Mouse (Mus musculus): ENCODE data around the gene Mex3a. TPM values are rescaled to one million over a fixed set of nuclear protein-coding genes. Genes with fewer than 3 reads are reported as not detected.
A peak's percentile ranks its signal among the peaks of the same experiment; 100 is the strongest.

Gene Mex3a
- polyA plus RNA-seq, 1 experiment from 2014 or later: 51.9 TPM

GRCm38 (mm10) chr3:88535527-88535926 is 3.3 kb downstream of the Mex3a start:
- Histone ChIP-seq H3K9ac (ENCODE audit: low read depth, low read length) (peak overlapping the region; percentile 99), H3K4me3 (ENCODE audit: low read depth, low read length) (peak overlapping the region; percentile 94), H3K36me3 (ENCODE audit: control insufficient read depth, insufficient read depth, low read length) (peaks cover 15% of the 10 kb centered on the region), H3K27ac (ENCODE audit: low read depth, low read length) (0 out of 2 replicates have a peak overlapping the region, but pooled peaks have one; percentile 24), H3K4me1 (replicated peaks; ENCODE audit: control insufficient read depth, insufficient read depth, low read length) (peaks cover 38% of the 10 kb centered on the region), H3K27me3 (ENCODE audit: control insufficient read depth, insufficient read depth, low read length) (no peaks in the 10 kb centered on the region), H3K9me3 (ENCODE audit: control insufficient read depth, low read length) (no peaks in the 10 kb centered on the region), H3K4me2 (replicated peaks; ENCODE audit: low read depth, low read length) (peak overlapping the region; percentile 93)
- WGBS: 40% methylated on average over 4 of the region's 4 CpGs
- ATAC-seq (ENCODE audit: low FRiP score) (no peak), DNase-seq (ENCODE audit: low spot score) (peak; percentile 23)

- H3K27ac ChIP-seq (ENCODE audit: low read depth, low read length): peak overlapping the region; percentile 52; the same call in 1 of the 2 replicates
- peak overlapping the region; percentile 51 for H3K9ac ChIP-seq (ENCODE audit: low read depth, low read length)
- DNase-seq (ENCODE audit: low spot score) (peak; percentile 76), ATAC-seq (ENCODE audit: low FRiP score) (no peak)
- peak overlapping the region; percentile 94 for H3K4me3 ChIP-seq (ENCODE audit: low read depth, low read length)
- WGBS: 7% methylated on average over 58 of the region's 64 CpGs
- H3K9me3 ChIP-seq (ENCODE audit: control insufficient read depth, low read length): no peaks in the 10 kb centered on the region
- peaks cover 38% of the 10 kb centered on the region for H3K4me1 ChIP-seq (replicated peaks; ENCODE audit: control insufficient read depth, insufficient read depth, low read length)
- no peaks in the 10 kb centered on the region for H3K27me3 ChIP-seq (ENCODE audit: control insufficient read depth, insufficient read depth, low read length)
- H3K4me2 ChIP-seq (replicated peaks; ENCODE audit: low read depth, low read length): peak overlapping the region; percentile 93
- peaks cover 15% of the 10 kb centered on the region for H3K36me3 ChIP-seq (ENCODE audit: control insufficient read depth, insufficient read depth, low read length)
Observed at GRCm38 (mm10) chr3:88536103-88536930, 4.1 kb downstream of the Mex3a start.

DNA sequence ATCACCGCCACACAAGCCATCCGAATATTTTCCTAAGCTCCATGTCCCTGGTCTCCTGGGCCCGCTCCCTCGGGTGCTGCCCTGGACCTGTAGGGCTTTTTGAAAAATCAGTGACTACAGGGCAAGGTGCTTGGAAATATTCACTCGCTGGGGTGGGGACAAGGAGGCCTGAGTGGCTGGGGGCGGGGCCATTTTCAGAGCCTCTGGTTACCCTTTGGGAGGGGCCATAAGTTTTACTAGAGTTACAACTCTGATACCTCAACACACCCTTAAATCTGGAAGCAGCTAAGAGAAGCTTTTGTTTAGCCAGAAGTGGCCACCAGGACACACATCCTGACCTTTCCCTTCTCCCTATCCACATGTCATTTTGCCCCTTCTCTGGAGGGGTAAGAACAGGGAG is 5.0 kb downstream of the Mex3a start:
- no peak overlapping the region for H3K9ac ChIP-seq (ENCODE audit: low read depth, low read length)
- H3K4me2 ChIP-seq (replicated peaks; ENCODE audit: low read depth, low read length): peak overlapping the region; percentile 93
- H3K27me3 ChIP-seq (ENCODE audit: control insufficient read depth, insufficient read depth, low read length): no peaks in the 10 kb centered on the region
- DNase-seq (ENCODE audit: low spot score) (no peak), ATAC-seq (ENCODE audit: low FRiP score) (no peak)
- no peak overlapping the region for H3K27ac ChIP-seq (ENCODE audit: low read depth, low read length)
- peaks cover 15% of the 10 kb centered on the region for H3K36me3 ChIP-seq (ENCODE audit: control insufficient read depth, insufficient read depth, low read length)
- no peak overlapping the region for H3K4me3 ChIP-seq (ENCODE audit: low read depth, low read length)
- 70% methylated on average over 6 of the region's 6 CpGs for WGBS
- no peaks in the 10 kb centered on the region for H3K9me3 ChIP-seq (ENCODE audit: control insufficient read depth, low read length)
- peaks cover 38% of the 10 kb centered on the region for H3K4me1 ChIP-seq (replicated peaks; ENCODE audit: control insufficient read depth, insufficient read depth, low read length)

DNA sequence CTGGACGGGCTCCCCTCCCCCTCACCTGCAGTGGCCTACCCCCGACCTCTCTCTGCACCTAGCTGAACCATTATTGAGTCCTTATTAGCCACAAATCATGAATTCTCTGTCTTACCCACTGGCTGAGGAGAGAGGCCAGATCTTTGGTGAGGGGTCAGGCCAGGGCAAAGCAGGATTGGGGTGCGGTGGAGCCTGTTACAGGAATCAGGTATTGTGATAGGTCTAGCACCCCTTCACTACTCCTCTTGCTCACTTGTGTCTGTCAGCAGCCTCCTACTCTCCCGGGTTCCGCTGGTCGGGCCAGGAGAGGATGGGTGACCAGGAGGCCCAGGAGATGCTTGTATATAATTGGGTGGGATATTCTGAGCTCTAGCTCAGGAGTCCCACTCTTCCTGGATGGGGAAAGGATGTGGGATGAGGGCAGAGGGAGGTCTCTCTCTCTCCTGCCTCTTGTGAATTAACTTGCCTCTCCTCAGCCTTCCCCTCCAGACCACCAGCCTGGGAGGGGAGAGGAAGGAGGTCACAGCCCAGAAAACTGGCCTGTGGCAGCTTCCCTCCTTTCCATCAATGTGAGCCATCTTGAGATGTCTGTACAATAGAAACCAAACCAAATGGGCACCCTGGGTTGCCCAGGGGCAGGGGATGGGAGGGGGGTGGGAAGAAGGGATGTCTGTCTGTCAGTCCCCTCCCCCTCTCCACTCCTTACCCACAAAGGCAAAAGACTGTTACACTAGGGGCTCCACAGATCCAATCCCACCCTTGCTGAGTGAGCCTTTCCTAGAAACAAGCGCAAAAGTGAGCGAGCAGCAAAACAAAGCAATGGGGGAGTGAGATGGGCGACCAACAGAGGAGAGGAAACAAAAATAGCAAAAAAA is 6.3 kb downstream of the Mex3a start:
- Histone ChIP-seq H3K9ac (ENCODE audit: low read depth, low read length) (peak overlapping the region; percentile 37; the same call in 1 of the 2 replicates), H3K27me3 (ENCODE audit: control insufficient read depth, insufficient read depth, low read length) (no peaks in the 10 kb centered on the region), H3K36me3 (ENCODE audit: control insufficient read depth, insufficient read depth, low read length) (peaks cover 15% of the 10 kb centered on the region), H3K4me2 (replicated peaks; ENCODE audit: low read depth, low read length) (peak overlapping the region; percentile 24; the same call in 1 of the 2 replicates), H3K27ac (ENCODE audit: low read depth, low read length) (peak overlapping the region; percentile 31; the same call in 1 of the 2 replicates), H3K9me3 (ENCODE audit: control insufficient read depth, low read length) (no peaks in the 10 kb centered on the region), H3K4me1 (replicated peaks; ENCODE audit: control insufficient read depth, insufficient read depth, low read length) (peaks cover 38% of the 10 kb centered on the region), H3K4me3 (ENCODE audit: low read depth, low read length) (peak overlapping the region; percentile 15; the same call in 1 of the 2 replicates)
- DNase-seq (ENCODE audit: low spot score) (peak; percentile 54), ATAC-seq (ENCODE audit: low FRiP score) (0 out of 2 replicates have a peak, but pooled peaks have one; percentile 7)
- WGBS: 24% methylated on average over 9 of the region's 9 CpGs

GRCm38 (mm10) chr3:88539397-88539796 is 7.2 kb downstream of the Mex3a start:
- Histone ChIP-seq H3K27me3 (ENCODE audit: control insufficient read depth, insufficient read depth, low read length) (no peaks in the 10 kb centered on the region), H3K36me3 (ENCODE audit: control insufficient read depth, insufficient read depth, low read length) (peaks cover 15% of the 10 kb centered on the region), H3K4me3 (ENCODE audit: low read depth, low read length) (no peak overlapping the region), H3K27ac (ENCODE audit: low read depth, low read length) (no peak overlapping the region), H3K4me2 (replicated peaks; ENCODE audit: low read depth, low read length) (no peak overlapping the region), H3K9me3 (ENCODE audit: control insufficient read depth, low read length) (no peaks in the 10 kb centered on the region), H3K9ac (ENCODE audit: low read depth, low read length) (no peak overlapping the region), H3K4me1 (replicated peaks; ENCODE audit: control insufficient read depth, insufficient read depth, low read length) (peaks cover 38% of the 10 kb centered on the region)
- WGBS: 13% methylated on average over 3 of the region's 3 CpGs
- DNase-seq (ENCODE audit: low spot score): peak; percentile 69
- no peak for ATAC-seq (ENCODE audit: low FRiP score)

GRCm38 (mm10) chr3:88540085-88540484 is 7.9 kb downstream of the Mex3a start:
- peaks cover 15% of the 10 kb centered on the region for H3K36me3 ChIP-seq (ENCODE audit: control insufficient read depth, insufficient read depth, low read length)
- no peak overlapping the region for H3K4me2 ChIP-seq (replicated peaks; ENCODE audit: low read depth, low read length)
- ATAC-seq (ENCODE audit: low FRiP score) (no peak), DNase-seq (ENCODE audit: low spot score) (peak; percentile 23)
- no peak overlapping the region for H3K4me3 ChIP-seq (ENCODE audit: low read depth, low read length)
- WGBS: 62% methylated on average over 5 of the region's 5 CpGs
- peaks cover 31% of the 10 kb centered on the region for H3K4me1 ChIP-seq (replicated peaks; ENCODE audit: control insufficient read depth, insufficient read depth, low read length)
- H3K9me3 ChIP-seq (ENCODE audit: control insufficient read depth, low read length): no peaks in the 10 kb centered on the region
- H3K27ac ChIP-seq (ENCODE audit: low read depth, low read length): 0 out of 2 replicates have a peak overlapping the region, but pooled peaks have one; percentile 0
- H3K9ac ChIP-seq (ENCODE audit: low read depth, low read length): no peak overlapping the region
- no peaks in the 10 kb centered on the region for H3K27me3 ChIP-seq (ENCODE audit: control insufficient read depth, insufficient read depth, low read length)

GRCm38 (mm10) chr3:88541622-88542401 is 9.6 kb downstream of the Mex3a start:
- 0 out of 2 replicates have a peak overlapping the region, but pooled peaks have one; percentile 8 for H3K4me3 ChIP-seq (ENCODE audit: low read depth, low read length)
- peaks cover 10% of the 10 kb centered on the region for H3K36me3 ChIP-seq (ENCODE audit: control insufficient read depth, insufficient read depth, low read length)
- no peak overlapping the region for H3K4me2 ChIP-seq (replicated peaks; ENCODE audit: low read depth, low read length)
- DNase-seq (ENCODE audit: low spot score): no peak
- H3K9ac ChIP-seq (ENCODE audit: low read depth, low read length): no peak overlapping the region
- ATAC-seq (ENCODE audit: low FRiP score): no peak
- H3K4me1 ChIP-seq (replicated peaks; ENCODE audit: control insufficient read depth, insufficient read depth, low read length): peaks cover 15% of the 10 kb centered on the region
- WGBS: 75% methylated on average over 6 of the region's 7 CpGs
- H3K27me3 ChIP-seq (ENCODE audit: control insufficient read depth, insufficient read depth, low read length): no peaks in the 10 kb centered on the region
- no peak overlapping the region for H3K27ac ChIP-seq (ENCODE audit: low read depth, low read length)
- no peaks in the 10 kb centered on the region for H3K9me3 ChIP-seq (ENCODE audit: control insufficient read depth, low read length)

- no peak overlapping the region for H3K27ac ChIP-seq (ENCODE audit: low read depth, low read length)
- H3K4me3 ChIP-seq (ENCODE audit: low read depth, low read length): no peak overlapping the region
- H3K27me3 ChIP-seq (ENCODE audit: control insufficient read depth, insufficient read depth, low read length): no peaks in the 10 kb centered on the region
- peaks cover 9% of the 10 kb centered on the region; the same call in 1 of the 2 replicates for H3K36me3 ChIP-seq (ENCODE audit: control insufficient read depth, insufficient read depth, low read length)
- no peak overlapping the region for H3K4me2 ChIP-seq (replicated peaks; ENCODE audit: low read depth, low read length)
- DNase-seq (ENCODE audit: low spot score): no peak
- ATAC-seq (ENCODE audit: low FRiP score): no peak
- no peak overlapping the region for H3K9ac ChIP-seq (ENCODE audit: low read depth, low read length)
- 72% methylated on average over 4 of the region's 4 CpGs for whole genome bisulfite sequencing
- H3K4me1 ChIP-seq (replicated peaks; ENCODE audit: control insufficient read depth, insufficient read depth, low read length): peaks cover 10% of the 10 kb centered on the region
- H3K9me3 ChIP-seq (ENCODE audit: control insufficient read depth, low read length): no peaks in the 10 kb centered on the region
Observed at GRCm38 (mm10) chr3:88542486-88542885, 10.3 kb downstream of the Mex3a start.

All from hindbrain, embryonic 11.5 days (tissue).